In genomic region chr9:120350346-120350745, GRCm38 (mm10) we compare ENCODE assay signal across 11 mouse cellular contexts. TPM values are rescaled to one million over a fixed set of nuclear protein-coding genes. Genes with fewer than 3 reads are reported as not detected.
DNase-seq lines count a peak whose midpoint lies in the region; ATAC-seq and TF ChIP-seq lines count a peak whose summit lies in the region.
"Had no signal": no experiment of that assay in that cellular context is flagged by ENCODE, and none has a peak within 500 bp of the region (broad histone marks: within the 10 kb centered on the region; RNA-seq: fewer than 3 reads in every experiment).

No protein-coding gene starts in this region.

- no peak overlapping the region for H3K27ac ChIP-seq in cerebellum, adult 2 months (ENCODE audit: insufficient read depth, low read length)
- H3K27ac ChIP-seq: hindbrain, embryonic 14.5 days; limb, embryonic 13.5 days; neural tube, embryonic 12.5 days had no signal

- peaks cover 24% of the 10 kb centered on the region for H3K4me1 ChIP-seq in lung, adult 2 months (ENCODE audit: control insufficient read depth, insufficient read depth, low read length)
- peaks cover 20% of the 10 kb centered on the region for H3K4me1 ChIP-seq in cerebellum, adult 2 months (ENCODE audit: control insufficient read depth, insufficient read depth, low read length)

- no peaks in the 10 kb centered on the region for H3K27me3 ChIP-seq in cerebellum, adult 2 months (ENCODE audit: control insufficient read depth, insufficient read depth, low read length)
- H3K27me3 ChIP-seq: limb, embryonic 13.5 days; neural tube, embryonic 12.5 days had no signal

- WGBS in lung, adult 2 months = 37% methylated on average over 6 of the region's 6 CpGs
- 57% methylated on average over 6 of the region's 6 CpGs for WGBS in cerebellum, adult 2 months

- no peak for TF ChIP-seq CTCF in lung, adult 2 months (IDR thresholded peaks at IDR 0.05; ENCODE audit: insufficient read depth, low read length)
- TF ChIP-seq CTCF in cerebellum, adult 2 months (IDR thresholded peaks at IDR 0.05; ENCODE audit: borderline replicate concordance, insufficient read depth, low read depth, low read length) = no peak

- DNase-seq in adrenal gland, postnatal 10 days = peak; percentile 21
- no peak for DNase-seq in adrenal gland, postnatal 4 days (ENCODE audit: low spot score in 2 of 2)
- DNase-seq in urinary bladder, postnatal 14 days (ENCODE audit: low spot score) = peak; percentile 65
- no peak for DNase-seq in urinary bladder, postnatal 10 days (ENCODE audit: low spot score)
- peak; percentile 25 for DNase-seq in lung, adult 2 months
- no peak for DNase-seq in thymus, postnatal 36 days
- DNase-seq in cerebellum, adult 2 months = no peak

- H3K4me3 ChIP-seq in lung, adult 2 months (replicated peaks; ENCODE audit: extremely low read depth, low read depth, low read length) = no peak overlapping the region
- no peak overlapping the region for H3K4me3 ChIP-seq in cerebellum, adult 2 months (replicated peaks; ENCODE audit: insufficient read depth, low read depth, low read length)
- H3K4me3 ChIP-seq: limb, embryonic 13.5 days; neural tube, embryonic 12.5 days had no signal

- no peak for ATAC-seq in erythroblast, adult 5-6 weeks (replicated peaks; ENCODE audit: low FRiP score, poor library complexity, severe bottlenecking)

- TF ChIP-seq POLR2A in lung, adult 2 months (IDR thresholded peaks at IDR 0.05; ENCODE audit: borderline replicate concordance, extremely low read depth, low read depth, low read length) = no peak
- no peak for TF ChIP-seq POLR2A in cerebellum, adult 2 months (IDR thresholded peaks at IDR 0.05; ENCODE audit: borderline replicate concordance, insufficient read depth, low read length)

RNA-seq across cellular contexts. Expression of gene Myrip, which starts 49.0 kb away (rescaled TPM):
- total RNA-seq in adrenal gland, postnatal 10 days (2021) = 1 to 10 TPM; 6.0 to 8.7 TPM
- 10 to 100 TPM; 16.8 to 17.3 TPM for total RNA-seq in adrenal gland, postnatal 4 days (2021)
- 5.9 and 9.0 TPM in 2 replicates for polyA plus RNA-seq in lung, adult 2 months (2012; rRNA removed)
- not detected in 2 replicates for total RNA-seq in erythroblast, adult 5-6 weeks (2015; ENCODE audit: low replicate concordance)
- total RNA-seq in erythroblast, adult 5-6 weeks (2017; ENCODE audit: low replicate concordance) = not detected in 2 replicates
- 18.2 and 22.1 TPM in 2 replicates for polyA plus RNA-seq in cerebellum, adult 2 months (2012; rRNA removed)

Comparison
In these comparisons a context has a peak if more than half of its experiments do, and no peak if none do; other contexts are left out.
1. DNase-seq: peak in adrenal gland, postnatal 10 days (single experiment), urinary bladder, postnatal 14 days (single experiment) and lung, adult 2 months (single experiment); none in adrenal gland, postnatal 4 days (0 of 2), urinary bladder, postnatal 10 days (single experiment), thymus, postnatal 36 days (0 of 2) and cerebellum, adult 2 months (0 of 2).
2. RNA of gene Myrip, which starts 49.0 kb away (total RNA-seq): 16.8 to 17.3 TPM in adrenal gland, postnatal 4 days and 6.0 to 8.7 TPM in adrenal gland, postnatal 10 days; not detected in erythroblast, adult 5-6 weeks; every median in the first group is over 4 times any median in the second.